Mouse (Mus musculus) right cerebral cortex, postnatal 25 days (tissue): Measurements from ENCODE around the gene Mrpl55.

Source experiments
- DNase-seq: peaks from one replicate; pipeline ENCODE4 v3.0.0; 2022

The Mrpl55 gene

GRCm38 (mm10) chr11:59230144-59230760 lies 28.0 kb downstream of the Mrpl55 start:
- no peak for DNase-seq

- DNase-seq = no peak
Measured at GRCm38 (mm10) chr11:59232797-59233196, 30.5 kb downstream of the Mrpl55 start.

GRCm38 (mm10) chr11:59238525-59239427 lies 36.5 kb downstream of the Mrpl55 start:
- peak; percentile 42 for DNase-seq

- DNase-seq = no peak
Measured at GRCm38 (mm10) chr11:59239428-59239785, 37.1 kb downstream of the Mrpl55 start.

- DNase-seq = no peak
Measured at GRCm38 (mm10) chr11:59239796-59240195, 37.5 kb downstream of the Mrpl55 start.

GRCm38 (mm10) chr11:59241841-59242240 lies 39.6 kb downstream of the Mrpl55 start:
- DNase-seq = no peak

GRCm38 (mm10) chr11:59243856-59244255 lies 41.6 kb downstream of the Mrpl55 start:
- no peak for DNase-seq

- no peak for DNase-seq
Measured at GRCm38 (mm10) chr11:59248101-59248500, 45.8 kb downstream of the Mrpl55 start.
